Mouse (Mus musculus) MEL (cell line): ENCODE data around the gene Kdm7a.

Experiments used
- CTCF ChIP-seq, 3 experiments: IDR thresholded peaks in 2 of 3; conservative IDR thresholded peaks in 1 of 3; 2 replicates each; pipeline ENCODE4 v1.5.1; 2011 to 2012; ENCODE audit warnings: low read length in 3 of 3, low read depth in 2 of 3, mild to moderate bottlenecking in 2 of 3, improper control_type of control experiment in 1 of 3, inconsistent platforms in 1 of 3, mixed read lengths in 1 of 3, moderate library complexity in 1 of 3; ENCODE audit not compliant: control insufficient read depth in 1 of 3, insufficient read depth in 1 of 3, poor library complexity in 1 of 3, severe bottlenecking in 1 of 3
- E2F4 ChIP-seq: IDR thresholded peaks from 2 replicates; pipeline ENCODE4 v1.6.1; 2011; ENCODE audit warnings: low read depth, low read length, improper control_type of control experiment, borderline replicate concordance
- EP300 ChIP-seq, 2 experiments: IDR thresholded peaks; 2 replicates each; pipeline ENCODE4 v1.6.1; 2011; ENCODE audit warnings: improper control_type of control experiment in 2 of 2, low read length in 2 of 2, low read depth in 1 of 2, mild to moderate bottlenecking in 1 of 2
- MAFK ChIP-seq: IDR thresholded peaks from 2 replicates; pipeline ENCODE4 v1.6.1; 2011; ENCODE audit warnings: low read depth, mild to moderate bottlenecking, low read length, improper control_type of control experiment, borderline replicate concordance
- MAX ChIP-seq: IDR thresholded peaks from 2 replicates; pipeline ENCODE4 v1.6.1; 2011; ENCODE audit warnings: low read length, improper control_type of control experiment
- NELFE ChIP-seq: IDR thresholded peaks from 2 replicates; pipeline ENCODE4 v1.6.1; 2011; ENCODE audit warnings: low read depth, low read length, improper control_type of control experiment
- POLR2AphosphoS2 ChIP-seq: IDR thresholded peaks from 2 replicates; pipeline ENCODE4 v1.6.1; 2011; ENCODE audit warnings: low read length, improper control_type of control experiment
- TCF12 ChIP-seq: IDR thresholded peaks from 2 replicates; pipeline ENCODE4 v1.6.1; 2014; ENCODE audit warnings: low read depth, mild to moderate bottlenecking, inconsistent platforms, low read length, improper control_type of control experiment, moderate library complexity

GRCm38 (mm10) chr6:39230664-39231063, 24.1 kb upstream of the Kdm7a start:
- TF ChIP-seq TCF12 (no peak), EP300 (IDR thresholded peaks at IDR 0.05; ENCODE audit: low read depth in 1 of 2, low read length in 2 of 2) (no peak), MAFK (no peak), NELFE (no peak), POLR2AphosphoS2 (no peak), CTCF (IDR thresholded peaks at IDR 0.05 in 2 of 3, conservative IDR thresholded peaks at IDR 0.05 in 1 of 3; ENCODE audit: control insufficient read depth in 1 of 3, insufficient read depth in 1 of 3, low read depth in 2 of 3, low read length in 3 of 3, poor library complexity in 1 of 3, severe bottlenecking in 1 of 3) (no peak), E2F4 (no peak), MAX (no peak)
